13 mouse cellular contexts compared by ENCODE assay signal in genomic region chr7:16880615-16881014, GRCm38 (mm10). TPM values are rescaled to one million over a fixed set of nuclear protein-coding genes. Genes with fewer than 3 reads are reported as not detected.
DNase-seq lines count a peak whose midpoint lies in the region; ATAC-seq lines count a peak whose summit lies in the region.
"Had no signal": no experiment of that assay in that cellular context is flagged by ENCODE, and none has a peak within 500 bp of the region (broad histone marks: within the 10 kb centered on the region; RNA-seq: fewer than 3 reads in every experiment).

No protein-coding gene starts in this region.

- H3K4me3 ChIP-seq in heart, embryonic 14.5 days (ENCODE audit: control insufficient read depth in 1 of 2, insufficient read depth in 1 of 2, low read depth in 1 of 2, low read length in 2 of 2): no peak overlapping the region
- no peak overlapping the region for H3K4me3 ChIP-seq in neural tube, embryonic 11.5 days (ENCODE audit: low read depth, low read length)
- H3K4me3 ChIP-seq in hindbrain, embryonic 16.5 days (ENCODE audit: low read length): no peak overlapping the region
- H3K4me3 ChIP-seq in stomach, embryonic 15.5 days (replicated peaks): no peak overlapping the region

- no peak for ATAC-seq in heart, embryonic 14.5 days (ENCODE audit: insufficient number of reproducible peaks, insufficient read depth, low FRiP score, low read depth)
- ATAC-seq in neural tube, embryonic 11.5 days (ENCODE audit: insufficient read depth, low FRiP score, low TSS enrichment): no peak
- ATAC-seq in hindbrain, embryonic 16.5 days: no peak
- no peak for ATAC-seq in stomach, embryonic 15.5 days (ENCODE audit: insufficient read depth, low FRiP score, low read depth)

- H3K9ac ChIP-seq in heart, embryonic 14.5 days (ENCODE audit: low read length): peak overlapping the region; percentile 68
- H3K9ac ChIP-seq in neural tube, embryonic 11.5 days (ENCODE audit: low read length): peak overlapping the region; percentile 38
- H3K9ac ChIP-seq in hindbrain, embryonic 16.5 days (ENCODE audit: low read depth, low read length): peak overlapping the region; percentile 20; the same call in 1 of the 2 replicates
- H3K9ac ChIP-seq in stomach, embryonic 15.5 days: no peak overlapping the region

- H3K27me3 ChIP-seq in heart, embryonic 14.5 days (ENCODE audit: control insufficient read depth, insufficient read depth, low read length): no peaks in the 10 kb centered on the region
- peaks cover 19% of the 10 kb centered on the region for H3K27me3 ChIP-seq in neural tube, embryonic 11.5 days (ENCODE audit: control insufficient read depth, insufficient read depth, low read length)
- peaks cover 19% of the 10 kb centered on the region for H3K27me3 ChIP-seq in hindbrain, embryonic 16.5 days (replicated peaks; ENCODE audit: control insufficient read depth, insufficient read depth, low read length)
- H3K27me3 ChIP-seq in stomach, embryonic 15.5 days (replicated peaks): peaks cover 7% of the 10 kb centered on the region; the same call in 1 of the 2 replicates

- peak overlapping the region; percentile 96 to 97 for H3K27ac ChIP-seq in heart, embryonic 14.5 days (replicated peaks in 1 of 2; ENCODE audit: control insufficient read depth in 1 of 2, insufficient read depth in 1 of 2, low read depth in 2 of 2, low read length in 2 of 2)
- H3K27ac ChIP-seq in neural tube, embryonic 11.5 days (ENCODE audit: low read depth, low read length): peak overlapping the region; percentile 96
- H3K27ac ChIP-seq in hindbrain, embryonic 16.5 days (ENCODE audit: low read depth, low read length): no peak overlapping the region
- peak overlapping the region; percentile 67 for H3K27ac ChIP-seq in stomach, embryonic 15.5 days

- H3K36me3 ChIP-seq in heart, embryonic 14.5 days (ENCODE audit: control insufficient read depth, insufficient read depth, low read length): peaks cover 61% of the 10 kb centered on the region
- H3K36me3 ChIP-seq in neural tube, embryonic 11.5 days (ENCODE audit: control insufficient read depth, insufficient read depth, low read length): peaks cover 15% of the 10 kb centered on the region
- H3K36me3 ChIP-seq in hindbrain, embryonic 16.5 days (ENCODE audit: control insufficient read depth, insufficient read depth, low read length): peaks cover 11% of the 10 kb centered on the region
- peaks cover 19% of the 10 kb centered on the region for H3K36me3 ChIP-seq in stomach, embryonic 15.5 days

- peaks cover 26 to 50% of the 10 kb centered on the region in 2 experiments for H3K4me1 ChIP-seq in heart, embryonic 14.5 days (ENCODE audit: control insufficient read depth in 2 of 2, insufficient read depth in 2 of 2, low read length in 2 of 2)
- H3K4me1 ChIP-seq in neural tube, embryonic 11.5 days (ENCODE audit: control insufficient read depth, insufficient read depth, low read length): peaks cover 15% of the 10 kb centered on the region
- H3K4me1 ChIP-seq in hindbrain, embryonic 16.5 days (ENCODE audit: control insufficient read depth, insufficient read depth, low read depth, low read length): peaks cover 13% of the 10 kb centered on the region
- peaks cover 21% of the 10 kb centered on the region for H3K4me1 ChIP-seq in stomach, embryonic 15.5 days

- 16% methylated on average over 5 of the region's 5 CpGs for WGBS in heart, embryonic 14.5 days
- WGBS in neural tube, embryonic 11.5 days: 4% methylated on average over 5 of the region's 5 CpGs
- WGBS in hindbrain, embryonic 16.5 days: 17% methylated on average over 5 of the region's 5 CpGs
- 30% methylated on average over 5 of the region's 5 CpGs for whole genome bisulfite sequencing in stomach, embryonic 15.5 days

- H3K4me2 ChIP-seq in heart, embryonic 14.5 days (ENCODE audit: low read length): peak overlapping the region; percentile 41
- peak overlapping the region; percentile 18; the same call in 1 of the 2 replicates for H3K4me2 ChIP-seq in neural tube, embryonic 11.5 days (ENCODE audit: low read depth)
- no peak overlapping the region for H3K4me2 ChIP-seq in hindbrain, embryonic 16.5 days (ENCODE audit: low read length)
- 0 out of 2 replicates have a peak overlapping the region, but pooled peaks have one; percentile 9 for H3K4me2 ChIP-seq in stomach, embryonic 15.5 days

- DNase-seq in heart, adult 18-20 months: no peak
- DNase-seq in neural tube, embryonic 11.5 days (ENCODE audit: low spot score): no peak
- DNase-seq in neural tube, embryonic 10.5 days (ENCODE audit: extremely low spot score, low spot score): no peak
- DNase-seq in right cerebral cortex, adult 2 months (ENCODE audit: low spot score in 2 of 2): no peak
- DNase-seq in adrenal gland, adult (ENCODE audit: inconsistent age in 2 of 2, low spot score in 1 of 2): no peak
- DNase-seq: adrenal gland, postnatal 14 days; cerebellum, adult 8-10 months; kidney, adult 18-20 months; right cerebral cortex, postnatal 14 days had no signal

- H3K9me3 ChIP-seq in heart, embryonic 14.5 days (ENCODE audit: control insufficient read depth, low read length): peaks cover 8% of the 10 kb centered on the region
- no peaks in the 10 kb centered on the region for H3K9me3 ChIP-seq in neural tube, embryonic 11.5 days (ENCODE audit: control insufficient read depth, low read length)
- H3K9me3 ChIP-seq in hindbrain, embryonic 16.5 days (ENCODE audit: control insufficient read depth, low read length): peaks cover 5% of the 10 kb centered on the region
- 0 out of 2 replicates have a peak, but pooled peaks cover 2% of the 10 kb centered on the region for H3K9me3 ChIP-seq in stomach, embryonic 15.5 days

RNA-seq across cellular contexts. Expression of gene Dact3, which starts 5.5 kb away (rescaled TPM):
- 13.2 and 13.8 TPM in 2 replicates for polyA plus RNA-seq in heart, embryonic 14.5 days (2014; fragmentation: Nextera tagmentation; extraction: Ambion mirVana)
- total RNA-seq in heart, adult 18-20 months (2021): 1 to 10 TPM; 8.7 to 9.4 TPM
- polyA plus RNA-seq in neural tube, embryonic 11.5 days (2014; fragmentation: Nextera tagmentation; extraction: Ambion mirVana): 9.5 and 10.6 TPM in 2 replicates
- polyA plus RNA-seq in hindbrain, embryonic 16.5 days (2015; fragmentation: Nextera tagmentation; extraction: Ambion mirVana): 2.9 and 3.5 TPM in 2 replicates
- 3.9 and 4.6 TPM in 2 replicates for polyA plus RNA-seq in stomach, embryonic 15.5 days (2015; fragmentation: Nextera tagmentation; extraction: Ambion mirVana)

RNA-seq across cellular contexts. Expression of gene Gng8, which starts 11.0 kb away (rescaled TPM):
- 4.2 and 6.9 TPM in 2 replicates for polyA plus RNA-seq in heart, embryonic 14.5 days (2014; fragmentation: Nextera tagmentation; extraction: Ambion mirVana)
- total RNA-seq in heart, adult 18-20 months (2021): under 1 TPM in 1 of 2 experiments, not detected in 1; 0.47 TPM
- polyA plus RNA-seq in neural tube, embryonic 11.5 days (2014; fragmentation: Nextera tagmentation; extraction: Ambion mirVana): 7.0 and 7.2 TPM in 2 replicates
- 1.5 and 1.6 TPM in 2 replicates for polyA plus RNA-seq in hindbrain, embryonic 16.5 days (2015; fragmentation: Nextera tagmentation; extraction: Ambion mirVana)
- 8.9 and 9.8 TPM in 2 replicates for polyA plus RNA-seq in stomach, embryonic 15.5 days (2015; fragmentation: Nextera tagmentation; extraction: Ambion mirVana)
- total RNA-seq: megakaryocyte-erythroid progenitor cell, adult 5-6 weeks had no signal

RNA-seq across cellular contexts. Expression of gene Ptgir, which starts 25.7 kb away (rescaled TPM):
- 0.38 and 0.57 TPM in 2 replicates for polyA plus RNA-seq in heart, embryonic 14.5 days (2014; fragmentation: Nextera tagmentation; extraction: Ambion mirVana)
- 1 to 10 TPM; 1.5 TPM for total RNA-seq in heart, adult 18-20 months (2021)
- 0.41 and 0.76 TPM in 2 replicates for polyA plus RNA-seq in neural tube, embryonic 11.5 days (2014; fragmentation: Nextera tagmentation; extraction: Ambion mirVana)
- 0.14 and 0.26 TPM in 2 replicates for polyA plus RNA-seq in hindbrain, embryonic 16.5 days (2015; fragmentation: Nextera tagmentation; extraction: Ambion mirVana)
- polyA plus RNA-seq in stomach, embryonic 15.5 days (2015; fragmentation: Nextera tagmentation; extraction: Ambion mirVana): 2.4 and 2.5 TPM in 2 replicates
- total RNA-seq: megakaryocyte-erythroid progenitor cell, adult 5-6 weeks had no signal

RNA-seq across cellular contexts. Expression of gene Prkd2, which starts 37.9 kb away (rescaled TPM):
- 11.2 and 12.5 TPM in 2 replicates for polyA plus RNA-seq in heart, embryonic 14.5 days (2014; fragmentation: Nextera tagmentation; extraction: Ambion mirVana)
- total RNA-seq in heart, adult 18-20 months (2021): 10 to 100 TPM; 19.7 to 22.2 TPM
- 10.9 and 11.2 TPM in 2 replicates for polyA plus RNA-seq in neural tube, embryonic 11.5 days (2014; fragmentation: Nextera tagmentation; extraction: Ambion mirVana)
- polyA plus RNA-seq in hindbrain, embryonic 16.5 days (2015; fragmentation: Nextera tagmentation; extraction: Ambion mirVana): 5.2 and 6.5 TPM in 2 replicates
- polyA plus RNA-seq in stomach, embryonic 15.5 days (2015; fragmentation: Nextera tagmentation; extraction: Ambion mirVana): 11.6 and 12.2 TPM in 2 replicates

RNA-seq across cellular contexts. Expression of gene Calm3, which starts 43.3 kb away (rescaled TPM):
- polyA plus RNA-seq in heart, embryonic 14.5 days (2014; fragmentation: Nextera tagmentation; extraction: Ambion mirVana): 119 and 152 TPM in 2 replicates
- 100 to 1,000 TPM; 166 to 200 TPM for total RNA-seq in heart, adult 18-20 months (2021)
- 257 and 263 TPM in 2 replicates for polyA plus RNA-seq in neural tube, embryonic 11.5 days (2014; fragmentation: Nextera tagmentation; extraction: Ambion mirVana)
- 419 and 442 TPM in 2 replicates for polyA plus RNA-seq in hindbrain, embryonic 16.5 days (2015; fragmentation: Nextera tagmentation; extraction: Ambion mirVana)
- polyA plus RNA-seq in stomach, embryonic 15.5 days (2015; fragmentation: Nextera tagmentation; extraction: Ambion mirVana): 101 and 113 TPM in 2 replicates
